Mouse (Mus musculus) neural tube, embryonic 15.5 days (tissue): ENCODE data around the gene Tnfaip8l1. TPM values are rescaled to one million over a fixed set of nuclear protein-coding genes. Genes with fewer than 3 reads are reported as not detected.

ENCODE experiments used
- ATAC-seq: fragments of 200-750 bp; cut with Nextera tagmentation; 2 replicates; pipeline ENCODE4 v1.8.0; 2017; ENCODE audit warnings: mild to moderate bottlenecking, moderate TSS enrichment, moderate library complexity; ENCODE audit not compliant: low FRiP score
- H3K27ac ChIP-seq: fragments of 300-500 bp; sonication (generic); replicated peaks from 2 replicates; pipeline ENCODE4 v1.5.1; 2015; ENCODE audit warnings: mild to moderate bottlenecking, inconsistent platforms
- H3K27me3 ChIP-seq: fragments of 300-500 bp; sonication (generic); replicated peaks from 2 replicates; pipeline ENCODE4 v1.6.1; 2015; ENCODE audit warnings: inconsistent platforms
- H3K36me3 ChIP-seq: fragments of 300-500 bp; sonication (generic); 2 replicates; pipeline ENCODE4 v1.6.1; 2015; ENCODE audit warnings: inconsistent platforms
- H3K4me1 ChIP-seq: fragments of 300-500 bp; sonication (generic); 2 replicates; pipeline ENCODE4 v1.6.1; 2015; ENCODE audit warnings: inconsistent platforms
- H3K4me2 ChIP-seq: fragments of 300-500 bp; sonication (generic); 2 replicates; pipeline ENCODE4 v1.6.1; 2015; ENCODE audit warnings: inconsistent platforms, mild to moderate bottlenecking, moderate library complexity
- H3K4me3 ChIP-seq: fragments of 300-500 bp; sonication (generic); replicated peaks from 2 replicates; pipeline ENCODE4 v1.5.1; 2015; ENCODE audit warnings: mild to moderate bottlenecking, inconsistent platforms
- H3K9ac ChIP-seq: fragments of 300-500 bp; sonication (generic); replicated peaks from 2 replicates; pipeline ENCODE4 v1.6.1; 2015; ENCODE audit warnings: mild to moderate bottlenecking, inconsistent platforms
- H3K9me3 ChIP-seq: fragments of 300-500 bp; sonication (generic); replicated peaks from 2 replicates; pipeline ENCODE4 v1.6.1; 2016; ENCODE audit warnings: inconsistent platforms
- WGBS: fragments of 180-500 bp; shearing (Covaris S2); methylation state at CpG from one replicate; pipeline ENCODE4 v1.1.7; 2015; ENCODE audit warnings: mixed read lengths; 5-methylcytosine and 5-hydroxymethylcytosine counted together
- polyA plus RNA-seq: library from polyadenylated mRNA; unstranded; fragments of >200 nt; fragmentation: Nextera tagmentation; extraction: Ambion mirVana; gene quantifications from 2 replicates; pipeline ENCODE4 v1.2.1, GENCODE M21; 2015

The Tnfaip8l1 gene
- polyA plus RNA-seq, 1 experiment from 2014 or later: 10.6 TPM

GRCm38 (mm10) chr17:56163523-56164102 lies 1.3 kb downstream of the Tnfaip8l1 start:
- ATAC-seq: no peak
- H3K27ac ChIP-seq: no peak overlapping the region

GRCm38 (mm10) chr17:56164510-56164909 lies 2.2 kb downstream of the Tnfaip8l1 start:
- no peaks in the 10 kb centered on the region for H3K36me3 ChIP-seq
- H3K27me3 ChIP-seq: peaks cover 11% of the 10 kb centered on the region; the same call in 1 of the 2 replicates
- no peak overlapping the region for H3K4me2 ChIP-seq
- no peak overlapping the region for H3K27ac ChIP-seq
- WGBS: 69% methylated on average over 3 of the region's 3 CpGs
- ATAC-seq: no peak
- no peaks in the 10 kb centered on the region for H3K9me3 ChIP-seq
- H3K9ac ChIP-seq: no peak overlapping the region
- H3K4me1 ChIP-seq: peaks cover 31% of the 10 kb centered on the region
- no peak overlapping the region for H3K4me3 ChIP-seq

More at GRCm38 (mm10) chr17:56163523-56164102, 1.3 kb downstream of the Tnfaip8l1 start:
- Histone ChIP-seq H3K9ac (no peak overlapping the region), H3K9me3 (no peaks in the 10 kb centered on the region), H3K4me3 (no peak overlapping the region), H3K4me1 (peaks cover 31% of the 10 kb centered on the region), H3K36me3 (no peaks in the 10 kb centered on the region), H3K4me2 (peak overlapping the region; percentile 80; the same call in 1 of the 2 replicates), H3K27me3 (peaks cover 18% of the 10 kb centered on the region; the same call in 1 of the 2 replicates)
- WGBS: 79% methylated on average over 6 of the region's 6 CpGs

GRCm38 (mm10) chr17:56165671-56166070 lies 3.4 kb downstream of the Tnfaip8l1 start:
- Histone ChIP-seq H3K27me3 (0 out of 2 replicates have a peak, but pooled peaks cover 6% of the 10 kb centered on the region), H3K4me3 (no peak overlapping the region), H3K4me1 (peaks cover 37% of the 10 kb centered on the region), H3K27ac (0 out of 2 replicates have a peak overlapping the region, but pooled peaks have one; percentile 45), H3K9ac (0 out of 2 replicates have a peak overlapping the region, but pooled peaks have one; percentile 14), H3K36me3 (no peaks in the 10 kb centered on the region), H3K4me2 (no peak overlapping the region), H3K9me3 (no peaks in the 10 kb centered on the region)
- WGBS: 17% methylated on average over 11 of the region's 11 CpGs
- no peak for ATAC-seq

DNA sequence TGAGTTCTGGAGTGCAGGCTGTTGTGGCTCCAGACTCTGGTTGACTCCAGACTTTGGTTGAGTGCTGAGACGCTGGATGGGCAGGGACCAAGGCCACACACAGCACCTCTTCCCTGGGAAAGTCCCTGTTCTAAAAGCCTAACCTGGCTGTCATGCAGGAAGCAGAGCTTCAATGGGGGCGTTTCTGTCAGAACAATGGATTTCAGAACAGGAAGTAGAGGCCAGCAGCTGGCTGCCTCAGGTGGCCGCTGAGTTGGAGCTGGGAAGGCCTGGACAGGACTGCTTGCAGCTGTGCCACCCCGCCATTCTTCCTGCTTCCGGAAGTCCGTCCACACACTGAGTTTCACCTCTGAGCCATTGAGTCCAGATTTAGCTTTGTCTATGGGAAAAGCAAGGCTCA lies 7.6 kb downstream of the Tnfaip8l1 start:
- H3K4me2 ChIP-seq: no peak overlapping the region
- H3K36me3 ChIP-seq: peaks cover 5% of the 10 kb centered on the region; the same call in 1 of the 2 replicates
- H3K27me3 ChIP-seq: no peaks in the 10 kb centered on the region
- H3K27ac ChIP-seq: no peak overlapping the region
- no peak overlapping the region for H3K9ac ChIP-seq
- ATAC-seq: no peak
- peaks cover 23% of the 10 kb centered on the region for H3K4me1 ChIP-seq
- WGBS: 67% methylated on average over 6 of the region's 6 CpGs
- H3K9me3 ChIP-seq: no peaks in the 10 kb centered on the region
- no peak overlapping the region for H3K4me3 ChIP-seq

- H3K36me3 ChIP-seq: peaks cover 12% of the 10 kb centered on the region
- H3K27ac ChIP-seq: 0 out of 2 replicates have a peak overlapping the region, but pooled peaks have one; percentile 33
- no peaks in the 10 kb centered on the region for H3K9me3 ChIP-seq
- ATAC-seq: no peak
- no peak overlapping the region for H3K4me3 ChIP-seq
- H3K9ac ChIP-seq: no peak overlapping the region
- 24% methylated on average over 10 of the region's 10 CpGs for WGBS
- no peak overlapping the region for H3K4me2 ChIP-seq
- no peaks in the 10 kb centered on the region for H3K27me3 ChIP-seq
- peaks cover 19% of the 10 kb centered on the region for H3K4me1 ChIP-seq
Measured at GRCm38 (mm10) chr17:56170636-56171035, 8.4 kb downstream of the Tnfaip8l1 start.

GRCm38 (mm10) chr17:56171456-56171855 lies 9.2 kb downstream of the Tnfaip8l1 start:
- no peak overlapping the region for H3K9ac ChIP-seq
- H3K4me3 ChIP-seq: no peak overlapping the region
- no peak overlapping the region for H3K4me2 ChIP-seq
- no peak overlapping the region for H3K27ac ChIP-seq
- 75% methylated on average over 9 of the region's 9 CpGs for WGBS
- H3K4me1 ChIP-seq: peaks cover 15% of the 10 kb centered on the region
- H3K36me3 ChIP-seq: peaks cover 18% of the 10 kb centered on the region
- ATAC-seq: no peak
- H3K27me3 ChIP-seq: no peaks in the 10 kb centered on the region
- H3K9me3 ChIP-seq: no peaks in the 10 kb centered on the region

DNA sequence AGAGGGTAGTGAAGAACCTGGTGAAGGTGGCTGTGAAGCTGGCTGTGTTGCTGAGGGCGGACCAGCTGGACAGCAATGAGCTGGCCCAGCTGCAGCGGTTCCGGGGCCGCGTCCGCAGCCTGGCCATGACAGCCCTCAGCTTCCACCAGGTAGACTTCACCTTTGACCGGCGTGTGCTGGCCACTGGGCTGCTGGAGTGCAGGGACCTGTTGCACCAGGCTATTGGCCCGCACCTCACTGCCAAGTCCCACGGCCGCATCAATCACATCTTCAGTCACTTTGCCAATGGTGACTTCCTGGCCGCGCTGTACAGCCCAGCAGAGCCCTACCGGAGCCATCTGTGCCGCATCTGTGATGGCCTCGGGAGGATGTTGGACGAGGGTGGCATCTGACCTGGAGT lies 9.6 kb downstream of the Tnfaip8l1 start:
- no peaks in the 10 kb centered on the region for H3K9me3 ChIP-seq
- no peaks in the 10 kb centered on the region for H3K27me3 ChIP-seq
- no peak for ATAC-seq
- H3K4me2 ChIP-seq: no peak overlapping the region
- WGBS: 93% methylated on average over 17 of the region's 17 CpGs
- H3K36me3 ChIP-seq: peaks cover 22% of the 10 kb centered on the region
- peaks cover 15% of the 10 kb centered on the region for H3K4me1 ChIP-seq
- H3K4me3 ChIP-seq: no peak overlapping the region
- H3K9ac ChIP-seq: no peak overlapping the region
- no peak overlapping the region for H3K27ac ChIP-seq

- H3K27me3 ChIP-seq: no peaks in the 10 kb centered on the region
- H3K4me2 ChIP-seq: no peak overlapping the region
- peaks cover 15% of the 10 kb centered on the region for H3K4me1 ChIP-seq
- H3K36me3 ChIP-seq: peaks cover 37% of the 10 kb centered on the region
- no peak overlapping the region for H3K9ac ChIP-seq
- no peaks in the 10 kb centered on the region for H3K9me3 ChIP-seq
- no peak for ATAC-seq
- WGBS: 64% methylated on average over 10 of the region's 10 CpGs
- no peak overlapping the region for H3K27ac ChIP-seq
- H3K4me3 ChIP-seq: no peak overlapping the region
Measured at GRCm38 (mm10) chr17:56173401-56174046, 11.2 kb downstream of the Tnfaip8l1 start.

DNA sequence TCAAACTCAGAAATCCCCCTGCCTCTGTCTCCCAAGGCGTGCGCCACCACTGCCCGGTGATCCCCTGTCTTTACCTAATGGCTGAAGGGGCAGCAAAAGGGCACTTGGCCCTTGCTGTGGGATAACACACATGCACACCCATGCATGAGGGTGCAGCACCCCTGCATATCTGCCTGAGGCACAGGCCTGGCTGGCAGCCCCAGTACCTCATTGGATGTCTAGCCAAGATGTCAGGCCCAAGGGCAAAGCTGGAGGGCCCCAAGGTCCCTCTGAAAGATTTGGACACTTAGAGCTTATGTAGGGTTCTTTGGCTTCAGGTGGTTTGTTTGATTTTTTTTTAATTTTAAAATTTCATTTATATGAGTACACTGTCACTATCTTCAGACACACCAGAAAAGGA lies 13.1 kb downstream of the Tnfaip8l1 start:
- Histone ChIP-seq H3K27me3 (no peaks in the 10 kb centered on the region), H3K4me3 (no peak overlapping the region), H3K27ac (no peak overlapping the region), H3K9me3 (no peaks in the 10 kb centered on the region), H3K9ac (no peak overlapping the region), H3K4me2 (no peak overlapping the region), H3K4me1 (peaks cover 11% of the 10 kb centered on the region), H3K36me3 (peaks cover 54% of the 10 kb centered on the region)
- 97% methylated on average over 3 of the region's 3 CpGs for WGBS
- no peak for ATAC-seq

GRCm38 (mm10) chr17:56182975-56183657 lies 20.8 kb downstream of the Tnfaip8l1 start:
- peak overlapping the region; percentile 83 for H3K4me2 ChIP-seq
- no peaks in the 10 kb centered on the region for H3K9me3 ChIP-seq
- H3K27me3 ChIP-seq: no peaks in the 10 kb centered on the region
- H3K4me1 ChIP-seq: peaks cover 36% of the 10 kb centered on the region
- 2% methylated on average over 14 of the region's 14 CpGs for WGBS
- ATAC-seq: peak; percentile 48
- peaks cover 55% of the 10 kb centered on the region for H3K36me3 ChIP-seq
- peak overlapping the region; percentile 83 for H3K9ac ChIP-seq
- peak overlapping the region; percentile 76 for H3K27ac ChIP-seq
- H3K4me3 ChIP-seq: peak overlapping the region; percentile 92

- H3K36me3 ChIP-seq: peaks cover 57% of the 10 kb centered on the region
- peak; percentile 96 for ATAC-seq
- no peaks in the 10 kb centered on the region for H3K9me3 ChIP-seq
- peak within 1 kb of the TSS; percentile 76 for H3K27ac ChIP-seq
- peaks cover 36% of the 10 kb centered on the region for H3K4me1 ChIP-seq
- no peaks in the 10 kb centered on the region for H3K27me3 ChIP-seq
- H3K4me3 ChIP-seq: peak within 1 kb of the TSS; percentile 92
- peak within 1 kb of the TSS; percentile 83 for H3K4me2 ChIP-seq
- WGBS: under 1% methylated on average over 47 of the region's 47 CpGs
- H3K9ac ChIP-seq: peak within 1 kb of the TSS; percentile 83
Measured at GRCm38 (mm10) chr17:56183658-56184103, 21.4 kb downstream of the Tnfaip8l1 start, which contains the start of gene Mydgf. Mydgf (minus strand) TSS chr17:56183920.
